Mouse (Mus musculus): ENCODE measurements around the gene Dynlt1c.
"Not testable (repeated sequence)": the region's sequence is repeated elsewhere in the genome, so short reads cannot be mapped to it uniquely, and the experiment has no call there.

The Dynlt1c gene

GRCm38 (mm10) chr17:6619271-6619670 lies 17.8 kb downstream of the Dynlt1c start:
- DNase-seq (ENCODE audit: low spot score in 2 of 2), result not testable (repeated sequence)

GRCm38 (mm10) chr17:6620035-6620434 lies 18.6 kb downstream of the Dynlt1c start:
- DNase-seq (ENCODE audit: low spot score in 2 of 2), result not testable (repeated sequence)

- DNase-seq (ENCODE audit: low spot score in 2 of 2), result not testable (repeated sequence)
Observed at GRCm38 (mm10) chr17:6620730-6621451, 19.4 kb downstream of the Dynlt1c start.

GRCm38 (mm10) chr17:6621976-6622375 lies 20.5 kb downstream of the Dynlt1c start:
- not testable (repeated sequence) for DNase-seq (ENCODE audit: low spot score in 2 of 2)

- DNase-seq (ENCODE audit: low spot score in 2 of 2), result not testable (repeated sequence)
Observed at GRCm38 (mm10) chr17:6624926-6625558, 23.6 kb downstream of the Dynlt1c start.

GRCm38 (mm10) chr17:6630398-6630797 lies 28.9 kb downstream of the Dynlt1c start:
- not testable (repeated sequence) for DNase-seq (ENCODE audit: low spot score in 2 of 2)

- DNase-seq (ENCODE audit: low spot score in 2 of 2), result not testable (repeated sequence)
Observed at GRCm38 (mm10) chr17:6632850-6633249, 31.4 kb downstream of the Dynlt1c start.

- DNase-seq (ENCODE audit: low spot score in 2 of 2), result not testable (repeated sequence)
Observed at GRCm38 (mm10) chr17:6635781-6636180, 34.3 kb downstream of the Dynlt1c start.

- DNase-seq (ENCODE audit: low spot score in 2 of 2), result no peak
Observed at GRCm38 (mm10) chr17:6636861-6637260, 35.4 kb downstream of the Dynlt1c start.

- DNase-seq (ENCODE audit: low spot score in 2 of 2), result not testable (repeated sequence)
Observed at GRCm38 (mm10) chr17:6637434-6637833, 36.0 kb downstream of the Dynlt1c start.

GRCm38 (mm10) chr17:6638444-6638843 lies 37.0 kb downstream of the Dynlt1c start:
- not testable (repeated sequence) for DNase-seq (ENCODE audit: low spot score in 2 of 2)

- DNase-seq (ENCODE audit: low spot score in 2 of 2), result not testable (repeated sequence)
Observed at GRCm38 (mm10) chr17:6639486-6639885, 38.0 kb downstream of the Dynlt1c start.

GRCm38 (mm10) chr17:6640044-6640637 lies 38.7 kb downstream of the Dynlt1c start:
- DNase-seq (ENCODE audit: low spot score in 2 of 2), result not testable (repeated sequence)

GRCm38 (mm10) chr17:6640771-6641429 lies 39.4 kb downstream of the Dynlt1c start:
- DNase-seq (ENCODE audit: low spot score in 2 of 2), result not testable (repeated sequence)

GRCm38 (mm10) chr17:6644210-6644609 lies 42.7 kb downstream of the Dynlt1c start:
- DNase-seq (ENCODE audit: low spot score in 2 of 2), result not testable (repeated sequence)

GRCm38 (mm10) chr17:6644673-6645072 lies 43.2 kb downstream of the Dynlt1c start:
- DNase-seq (ENCODE audit: low spot score in 2 of 2), result not testable (repeated sequence)

- not testable (repeated sequence) for DNase-seq (ENCODE audit: low spot score in 2 of 2)
Observed at GRCm38 (mm10) chr17:6645668-6646067, 44.2 kb downstream of the Dynlt1c start.

- DNase-seq (ENCODE audit: low spot score in 2 of 2), result peak in 1 of 2 experiments; percentile 20
Observed at GRCm38 (mm10) chr17:6646841-6647240, 45.4 kb downstream of the Dynlt1c start.

GRCm38 (mm10) chr17:6647452-6647851 lies 46.0 kb downstream of the Dynlt1c start:
- not testable (repeated sequence) for DNase-seq (ENCODE audit: low spot score in 2 of 2)

GRCm38 (mm10) chr17:6650904-6651565 lies 49.6 kb downstream of the Dynlt1c start:
- DNase-seq (ENCODE audit: low spot score in 2 of 2), result not testable (repeated sequence)

GRCm38 (mm10) chr17:6653341-6653946 lies 52.0 kb downstream of the Dynlt1c start:
- DNase-seq (ENCODE audit: low spot score in 2 of 2), result not testable (repeated sequence)
